Mouse (Mus musculus) intestine, embryonic 16.5 days (tissue): ENCODE results near the gene Rps27a. TPM values are rescaled to one million over a fixed set of nuclear protein-coding genes. Genes with fewer than 3 reads are reported as not detected.

Source experiments
- ATAC-seq: fragments of 200-750 bp; cut with Nextera tagmentation; 2 replicates; pipeline ENCODE4 v1.8.0; 2017; ENCODE audit warnings: moderate TSS enrichment, moderate library complexity
- H3K27ac ChIP-seq: fragments of 300-500 bp; sonication (generic); 2 replicates; pipeline ENCODE4 v1.5.1; 2014; ENCODE audit warnings: mild to moderate bottlenecking, low read length
- H3K27me3 ChIP-seq: fragments of 300-500 bp; sonication (generic); replicated peaks from 2 replicates; pipeline ENCODE4 v1.6.1; 2014; ENCODE audit warnings: low read length, control low read depth, mixed read lengths; ENCODE audit not compliant: control insufficient read depth, insufficient read depth
- H3K36me3 ChIP-seq: fragments of 300-500 bp; sonication (generic); 2 replicates; pipeline ENCODE4 v1.6.1; 2014; ENCODE audit warnings: low read length, control low read depth; ENCODE audit not compliant: control insufficient read depth, insufficient read depth
- H3K4me1 ChIP-seq: fragments of 300-500 bp; sonication (generic); 2 replicates; pipeline ENCODE4 v1.6.1; 2014; ENCODE audit warnings: low read length, control low read depth, mixed read lengths; ENCODE audit not compliant: control insufficient read depth, insufficient read depth
- H3K4me2 ChIP-seq: fragments of 300-500 bp; sonication (generic); 2 replicates; pipeline ENCODE4 v1.6.1; 2014; ENCODE audit warnings: low read depth, low read length, control low read depth
- H3K4me3 ChIP-seq: fragments of 300-500 bp; sonication (generic); 2 replicates; pipeline ENCODE4 v1.5.1; 2014; ENCODE audit warnings: mild to moderate bottlenecking, low read length
- H3K9ac ChIP-seq: fragments of 300-500 bp; sonication (generic); 2 replicates; pipeline ENCODE4 v1.6.1; 2014; ENCODE audit warnings: low read depth, low read length
- H3K9me3 ChIP-seq: fragments of 300-500 bp; sonication (generic); 2 replicates; pipeline ENCODE4 v1.6.1; 2016; ENCODE audit warnings: low read length, control low read depth; ENCODE audit not compliant: control insufficient read depth
- WGBS: fragments of 180-500 bp; shearing (Covaris S2); extraction: QIAGEN DNeasy Blood & Tissue Kit; methylation state at CpG from one replicate; pipeline ENCODE4 v1.1.7; 2014; 5-methylcytosine and 5-hydroxymethylcytosine counted together
- polyA plus RNA-seq: library from polyadenylated mRNA; unstranded; fragments of >200 nt; fragmentation: Nextera tagmentation; extraction: Ambion mirVana; gene quantifications from 2 replicates; pipeline ENCODE4 v1.2.1, GENCODE M21; 2015

The Rps27a gene
- polyA plus RNA-seq = 938 and 1,006 TPM in 2 replicates

DNA sequence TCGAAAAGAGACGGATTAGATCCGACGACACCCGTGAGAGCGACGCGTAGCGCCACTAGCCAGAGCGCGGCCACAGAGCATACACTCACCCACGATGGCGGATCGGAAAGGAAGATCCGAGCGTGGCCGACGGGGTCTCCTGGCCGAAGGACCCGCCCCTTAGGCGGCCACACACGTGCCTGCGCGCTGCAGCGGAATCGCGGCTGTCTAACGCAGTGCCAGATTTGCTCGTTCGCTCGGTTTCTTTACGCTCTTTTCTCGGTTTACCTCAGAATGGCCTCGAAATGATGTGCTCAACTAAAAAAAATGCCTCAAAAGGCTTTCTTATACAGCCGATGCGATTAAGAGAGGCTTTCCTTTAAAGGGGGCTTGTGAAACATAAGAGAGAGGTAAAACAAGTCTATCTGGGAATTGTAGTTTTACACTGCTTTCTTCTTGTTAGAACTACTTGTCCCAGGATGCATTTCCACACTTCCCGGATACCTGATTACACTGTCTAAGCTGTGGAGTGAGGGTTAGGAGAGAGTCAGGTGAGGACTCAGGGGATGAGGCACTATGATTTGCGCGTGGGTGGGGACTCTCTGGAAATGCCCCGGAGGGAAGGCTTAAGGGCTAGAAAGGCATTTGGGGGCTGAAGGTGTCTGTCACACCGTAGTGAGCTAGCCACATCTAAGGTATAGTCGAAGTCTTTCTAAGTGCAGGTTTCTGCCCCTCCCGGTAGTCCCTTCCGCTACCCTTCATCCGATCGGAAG, at the start of gene Rps27a, which contains the start of gene Clhc1:
TSS of gene Rps27a (minus strand) at position 358 of the 752 bp plus-strand sequence.
TSS of gene Clhc1 (plus strand) at position 199 of the 752 bp plus-strand sequence.
- Histone ChIP-seq H3K9ac (peak within 1 kb of the TSS; percentile 90), H3K4me3 (peak within 1 kb of the TSS; percentile 84), H3K27me3 (no peaks in the 10 kb centered on the region), H3K9me3 (no peaks in the 10 kb centered on the region), H3K4me1 (peaks cover 5% of the 10 kb centered on the region; the same call in 1 of the 2 replicates), H3K4me2 (peak within 1 kb of the TSS; percentile 57), H3K27ac (peak within 1 kb of the TSS; percentile 70), H3K36me3 (0 out of 2 replicates have a peak, but pooled peaks cover 5% of the 10 kb centered on the region)
- under 1% methylated on average over 46 of the region's 46 CpGs for WGBS
- ATAC-seq = peak; percentile 98

DNA sequence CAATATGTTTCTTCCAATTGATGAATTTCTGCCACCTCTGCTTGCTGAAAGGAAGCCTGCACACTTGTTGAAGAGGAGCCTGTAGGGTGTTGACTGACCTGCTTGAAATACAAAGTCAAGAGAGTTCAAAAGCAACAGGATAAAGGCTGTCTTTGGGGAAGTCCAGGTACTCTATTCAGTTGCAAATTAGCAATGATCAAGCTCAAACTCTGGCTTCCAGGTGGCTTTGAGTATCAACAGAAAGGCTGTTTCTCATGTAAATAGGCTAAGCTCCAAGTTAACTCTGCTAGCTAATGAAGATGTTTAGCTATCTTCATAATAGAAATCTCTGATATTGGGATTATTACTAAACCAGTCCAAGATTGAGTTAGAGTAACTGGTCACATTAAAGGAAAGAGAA, 49.2 kb upstream of the Rps27a start:
- Histone ChIP-seq H3K4me2 (no peak overlapping the region), H3K27me3 (no peaks in the 10 kb centered on the region), H3K9me3 (no peaks in the 10 kb centered on the region), H3K36me3 (no peaks in the 10 kb centered on the region), H3K9ac (no peak overlapping the region), H3K4me3 (no peak overlapping the region), H3K4me1 (no peaks in the 10 kb centered on the region), H3K27ac (no peak overlapping the region)
- ATAC-seq = no peak

DNA sequence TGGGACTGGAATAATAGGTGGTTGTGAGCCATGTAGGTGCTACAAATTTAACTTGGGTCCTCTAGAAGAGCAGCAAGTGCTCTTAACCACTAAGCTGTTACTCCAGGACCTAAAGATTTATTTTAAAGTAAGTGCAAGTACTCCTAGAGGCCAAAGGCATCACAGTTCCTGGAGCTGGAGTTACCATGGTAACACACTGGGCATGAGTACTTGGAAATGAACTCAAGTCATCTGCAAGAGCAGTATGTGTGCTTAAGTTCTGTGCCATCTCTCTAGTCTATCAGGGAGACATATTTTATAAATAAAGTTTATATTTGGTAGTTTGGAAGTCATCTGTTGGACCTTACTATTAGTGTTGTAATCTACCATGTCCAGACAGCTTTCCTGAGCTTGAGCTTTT, 47.3 kb upstream of the Rps27a start:
- H3K36me3 ChIP-seq = no peaks in the 10 kb centered on the region
- no peaks in the 10 kb centered on the region for H3K27me3 ChIP-seq
- H3K9ac ChIP-seq = no peak overlapping the region
- no peak for ATAC-seq
- H3K4me1 ChIP-seq = no peaks in the 10 kb centered on the region
- H3K27ac ChIP-seq = no peak overlapping the region
- H3K4me2 ChIP-seq = no peak overlapping the region
- H3K9me3 ChIP-seq = no peaks in the 10 kb centered on the region
- no peak overlapping the region for H3K4me3 ChIP-seq

DNA sequence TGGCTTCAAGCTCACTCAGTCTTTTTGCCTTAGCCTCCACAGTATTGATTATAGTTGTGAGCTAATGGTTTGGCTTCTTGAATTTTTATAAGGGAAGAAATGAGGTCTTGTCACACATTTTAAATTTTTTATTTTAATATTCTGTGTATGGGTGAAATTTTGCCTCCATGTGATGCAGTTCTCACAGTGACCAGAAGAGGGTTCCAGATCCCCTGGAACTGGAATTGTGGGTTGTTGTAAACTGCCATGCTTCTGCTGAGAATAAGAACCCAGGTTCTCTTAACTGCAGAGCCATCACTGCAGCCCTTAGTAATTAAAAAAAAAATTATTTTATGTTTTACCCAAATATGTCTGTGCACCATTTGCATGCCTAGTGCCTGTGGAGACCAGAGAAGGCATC, 31.7 kb upstream of the Rps27a start:
- H3K4me3 ChIP-seq = no peak overlapping the region
- no peaks in the 10 kb centered on the region for H3K36me3 ChIP-seq
- no peaks in the 10 kb centered on the region for H3K9me3 ChIP-seq
- no peaks in the 10 kb centered on the region for H3K4me1 ChIP-seq
- no peak overlapping the region for H3K27ac ChIP-seq
- H3K9ac ChIP-seq = no peak overlapping the region
- no peaks in the 10 kb centered on the region for H3K27me3 ChIP-seq
- H3K4me2 ChIP-seq = no peak overlapping the region
- no peak for ATAC-seq

DNA sequence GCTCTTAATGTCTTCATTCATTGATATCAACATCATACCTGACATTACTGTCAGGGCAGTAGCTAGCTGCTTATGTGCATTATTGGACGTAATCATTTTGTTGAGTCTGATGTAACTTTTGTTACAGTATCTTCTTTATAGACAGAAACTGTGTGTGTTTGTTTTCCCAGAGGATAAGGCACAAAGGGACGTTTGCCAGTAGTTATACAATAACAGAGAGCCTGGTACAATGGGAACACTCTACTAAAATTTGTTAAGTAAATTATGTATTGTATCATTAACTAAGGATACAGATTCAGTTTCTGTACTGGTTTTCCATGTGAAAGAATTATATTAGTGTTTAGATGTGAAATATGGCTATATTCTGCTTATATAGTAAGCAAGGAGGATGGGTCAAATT, 24.7 kb upstream of the Rps27a start:
- no peaks in the 10 kb centered on the region for H3K36me3 ChIP-seq
- H3K9ac ChIP-seq = no peak overlapping the region
- H3K27me3 ChIP-seq = no peaks in the 10 kb centered on the region
- H3K4me1 ChIP-seq = no peaks in the 10 kb centered on the region
- H3K9me3 ChIP-seq = no peaks in the 10 kb centered on the region
- no peak overlapping the region for H3K4me3 ChIP-seq
- no peak for ATAC-seq
- WGBS = 73% methylated on average over 2 of the region's 2 CpGs
- no peak overlapping the region for H3K27ac ChIP-seq
- H3K4me2 ChIP-seq = no peak overlapping the region

DNA sequence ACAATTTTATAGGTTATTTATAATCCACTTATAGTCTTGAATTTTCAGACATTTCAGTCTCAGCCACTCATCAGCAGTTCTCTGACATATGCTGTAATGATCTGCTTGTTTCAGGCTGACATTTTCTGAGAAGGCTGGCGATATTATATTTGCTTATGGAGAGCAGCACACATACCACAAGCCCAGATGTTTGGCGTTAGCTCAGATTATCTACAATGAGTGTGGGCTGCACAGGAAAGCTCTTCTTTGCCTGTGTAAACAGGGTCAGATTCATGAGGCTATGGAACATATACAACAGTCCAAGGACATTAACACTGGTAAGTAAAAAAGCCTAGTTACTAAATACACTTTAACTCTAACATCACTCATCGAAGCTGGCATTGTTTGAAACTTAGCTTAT, 23.6 kb upstream of the Rps27a start:
- Histone ChIP-seq H3K4me2 (no peak overlapping the region), H3K9ac (no peak overlapping the region), H3K4me1 (no peaks in the 10 kb centered on the region), H3K9me3 (no peaks in the 10 kb centered on the region), H3K4me3 (no peak overlapping the region), H3K27ac (no peak overlapping the region), H3K36me3 (no peaks in the 10 kb centered on the region), H3K27me3 (no peaks in the 10 kb centered on the region)
- ATAC-seq = no peak
- WGBS = 37% methylated on average over 3 of the region's 3 CpGs

DNA sequence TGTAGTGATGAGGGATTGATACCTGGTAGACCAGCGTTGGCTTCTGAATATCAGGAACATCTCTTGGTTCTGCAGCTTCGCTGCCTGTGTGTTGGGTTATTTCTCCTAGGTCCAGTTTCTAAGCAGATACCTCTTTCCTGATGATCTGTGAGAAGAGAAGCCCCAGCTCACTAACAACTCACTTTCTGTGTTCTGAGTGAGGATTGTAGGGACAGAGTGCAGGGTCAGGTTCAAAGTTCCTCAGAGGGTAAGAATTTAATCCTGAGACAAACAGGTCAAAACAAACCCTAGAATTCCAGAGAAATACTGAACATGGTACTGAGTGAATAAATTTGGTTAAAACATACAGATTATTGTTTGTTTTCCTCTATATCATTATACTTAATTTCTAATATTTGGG, 15.5 kb upstream of the Rps27a start:
- no peak overlapping the region for H3K9ac ChIP-seq
- no peaks in the 10 kb centered on the region for H3K4me1 ChIP-seq
- H3K4me2 ChIP-seq = no peak overlapping the region
- H3K27me3 ChIP-seq = no peaks in the 10 kb centered on the region
- no peak for ATAC-seq
- no peaks in the 10 kb centered on the region for H3K9me3 ChIP-seq
- H3K27ac ChIP-seq = no peak overlapping the region
- 89% methylated on average over 2 of the region's 2 CpGs for WGBS
- H3K4me3 ChIP-seq = no peak overlapping the region
- no peaks in the 10 kb centered on the region for H3K36me3 ChIP-seq

DNA sequence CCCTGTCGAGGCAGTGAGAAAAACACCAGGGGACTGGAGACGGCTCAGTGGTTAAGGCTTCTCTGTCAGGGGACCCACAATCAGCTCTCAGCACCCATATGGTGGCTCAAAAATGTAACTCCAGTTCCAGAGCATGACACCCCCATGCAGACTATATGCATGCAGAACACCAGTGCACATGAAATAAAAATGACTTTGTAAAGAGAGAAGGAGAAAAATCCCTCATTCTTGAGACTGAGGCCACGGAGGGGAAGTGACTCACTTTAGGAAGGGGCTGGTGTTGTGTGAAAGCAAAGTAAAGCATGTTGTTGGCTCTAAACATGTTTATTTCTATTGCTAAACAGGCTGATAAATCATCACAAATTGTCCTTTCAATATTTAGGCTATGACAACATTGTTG, 13.1 kb upstream of the Rps27a start:
- no peaks in the 10 kb centered on the region for H3K27me3 ChIP-seq
- H3K4me1 ChIP-seq = no peaks in the 10 kb centered on the region
- no peak for ATAC-seq
- H3K4me3 ChIP-seq = no peak overlapping the region
- H3K4me2 ChIP-seq = no peak overlapping the region
- H3K36me3 ChIP-seq = no peaks in the 10 kb centered on the region
- no peaks in the 10 kb centered on the region for H3K9me3 ChIP-seq
- H3K27ac ChIP-seq = no peak overlapping the region
- H3K9ac ChIP-seq = no peak overlapping the region
- 86% methylated on average over 3 of the region's 3 CpGs for WGBS

DNA sequence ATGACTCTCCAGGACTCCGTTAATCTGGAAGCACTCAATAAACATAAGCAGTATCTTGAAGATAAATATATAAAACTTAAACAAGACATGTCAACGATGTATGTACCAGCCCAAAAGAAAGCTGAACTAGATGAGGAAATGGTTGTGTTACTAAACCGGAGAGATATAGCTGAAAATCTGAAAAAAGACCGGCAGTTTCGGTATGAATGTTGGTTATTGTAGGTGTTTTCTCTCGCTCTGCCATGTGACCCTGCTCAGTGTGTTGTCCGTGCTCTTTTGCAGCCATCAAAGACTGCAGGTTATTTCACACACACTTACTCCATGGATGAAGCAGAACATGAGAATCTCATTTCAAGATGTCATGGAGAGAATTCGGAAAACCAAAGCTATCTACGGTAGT, 12.5 kb upstream of the Rps27a start:
- Histone ChIP-seq H3K4me3 (no peak overlapping the region), H3K9ac (no peak overlapping the region), H3K36me3 (no peaks in the 10 kb centered on the region), H3K9me3 (no peaks in the 10 kb centered on the region), H3K4me2 (no peak overlapping the region), H3K4me1 (no peaks in the 10 kb centered on the region), H3K27me3 (no peaks in the 10 kb centered on the region), H3K27ac (no peak overlapping the region)
- no peak for ATAC-seq
- WGBS = 84% methylated on average over 9 of the region's 9 CpGs

DNA sequence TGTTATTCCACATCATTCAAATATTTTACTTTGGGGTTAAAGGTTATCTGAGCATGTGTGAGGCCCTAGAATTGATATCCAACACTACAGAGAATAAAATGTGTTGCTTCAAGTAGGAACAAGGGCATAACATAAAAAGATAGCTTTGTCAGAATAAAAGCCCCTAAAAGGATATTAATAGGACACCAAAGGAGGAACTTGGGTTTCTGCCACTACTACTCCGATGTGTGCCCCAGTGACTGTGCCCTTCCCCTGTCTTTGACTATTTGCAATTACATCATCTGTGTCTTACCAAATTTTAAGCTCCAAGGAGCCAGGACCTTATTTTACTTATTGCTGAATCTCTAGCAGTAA, 1.5 kb upstream of the Rps27a start:
- ATAC-seq = no peak
- no peak overlapping the region for H3K27ac ChIP-seq
- H3K4me1 ChIP-seq = peaks cover 5% of the 10 kb centered on the region; the same call in 1 of the 2 replicates
- H3K9me3 ChIP-seq = no peaks in the 10 kb centered on the region
- no peaks in the 10 kb centered on the region for H3K27me3 ChIP-seq
- H3K36me3 ChIP-seq = 0 out of 2 replicates have a peak, but pooled peaks cover 4% of the 10 kb centered on the region
- H3K9ac ChIP-seq = no peak overlapping the region
- H3K4me2 ChIP-seq = no peak overlapping the region
- 82% methylated on average over 1 of the region's 1 CpGs for WGBS
- H3K4me3 ChIP-seq = no peak overlapping the region
